Mouse (Mus musculus) CH12.LX (cell line): ENCODE data around the gene Icmt. TPM values are rescaled to one million over a fixed set of nuclear protein-coding genes. Genes with fewer than 3 reads are reported as not detected.
A peak's percentile ranks its signal among the peaks of the same experiment; 100 is the strongest.

Source experiments
- DNase-seq: peaks from one replicate; pipeline ENCODE4 v3.0.0-alpha.2; 2013; ENCODE audit errors: extremely low read depth
- H3K27ac ChIP-seq: 2 replicates; pipeline ENCODE4 v1.5.1; 2012; ENCODE audit warnings: low read depth, mild to moderate bottlenecking, control low read depth, moderate library complexity; ENCODE audit not compliant: insufficient read depth
- H3K27me3 ChIP-seq: replicated peaks from 2 replicates; pipeline ENCODE3; 2012; ENCODE audit warnings: inconsistent platforms
- H3K36me3 ChIP-seq, 2 experiments: replicated peaks in 1 of 2; 2 replicates each; pipeline versions ENCODE3 to v1.6.1; 2012; ENCODE audit warnings: inconsistent platforms in 1 of 2, low read length in 1 of 2, mild to moderate bottlenecking in 1 of 2, mixed read lengths in 1 of 2, moderate library complexity in 1 of 2; ENCODE audit not compliant: control insufficient read depth in 1 of 2, insufficient read depth in 1 of 2
- H3K4me1 ChIP-seq, 2 experiments: 2 replicates each; pipeline ENCODE4 v1.6.1; 2012; ENCODE audit warnings: inconsistent platforms in 1 of 2, moderate library complexity in 1 of 2; ENCODE audit not compliant: insufficient read depth in 2 of 2, control insufficient read depth in 1 of 2
- H3K4me2 ChIP-seq: 2 replicates; pipeline ENCODE4 v1.6.1; 2012; ENCODE audit warnings: low read depth, mild to moderate bottlenecking, control low read depth; ENCODE audit not compliant: poor library complexity, insufficient read depth, severe bottlenecking
- H3K4me3 ChIP-seq, 3 experiments: fragments of 150-350 bp in 1 of 3; sonication (generic) in 1 of 3; replicated peaks in 1 of 3; 2 replicates each; pipeline versions ENCODE3 to v1.5.1; 2011 to 2012; ENCODE audit warnings: low read depth in 2 of 3, low read length in 2 of 3, mild to moderate bottlenecking in 2 of 3, moderate library complexity in 2 of 3, control low read depth in 1 of 3, improper control_type of control experiment in 1 of 3, inconsistent platforms in 1 of 3, mixed read lengths in 1 of 3; ENCODE audit not compliant: poor library complexity in 1 of 3
- H3K79me2 ChIP-seq: replicated peaks from 2 replicates; pipeline ENCODE4 v1.6.1; 2012; ENCODE audit warnings: mild to moderate bottlenecking, moderate library complexity; ENCODE audit not compliant: control insufficient read depth, poor library complexity, insufficient read depth, severe bottlenecking; ENCODE audit errors: extremely low read depth
- H3K9ac ChIP-seq: 2 replicates; pipeline ENCODE4 v1.6.1; 2012; ENCODE audit warnings: low read depth, mild to moderate bottlenecking, control low read depth, moderate library complexity; ENCODE audit not compliant: insufficient read depth
- H3K9me3 ChIP-seq: replicated peaks from 2 replicates; pipeline ENCODE3; 2012; ENCODE audit warnings: low read length, inconsistent platforms, mixed read lengths
- BHLHE40 ChIP-seq: IDR thresholded peaks from 2 replicates; pipeline ENCODE4 v1.6.1; 2011; ENCODE audit warnings: mild to moderate bottlenecking, low read depth, low read length, improper control_type of control experiment
- CHD1 ChIP-seq: IDR thresholded peaks from 2 replicates; pipeline ENCODE4 v1.6.1; 2012; ENCODE audit warnings: low read depth, low read length, improper control_type of control experiment, inconsistent platforms
- CHD2 ChIP-seq: IDR thresholded peaks from 2 replicates; pipeline ENCODE4 v1.6.1; 2011; ENCODE audit warnings: low read length, improper control_type of control experiment
- CTCF ChIP-seq, 2 experiments: IDR thresholded peaks in 1 of 2; conservative IDR thresholded peaks in 1 of 2; 2 replicates each; pipeline ENCODE4 v1.5.1; 2011 to 2012; ENCODE audit warnings: low read depth in 2 of 2, low read length in 2 of 2, improper control_type of control experiment in 1 of 2, inconsistent platforms in 1 of 2, mild to moderate bottlenecking in 1 of 2, moderate library complexity in 1 of 2
- E2F4 ChIP-seq: IDR thresholded peaks from 2 replicates; pipeline ENCODE4 v1.6.1; 2011; ENCODE audit warnings: low read depth, low read length, improper control_type of control experiment; ENCODE audit not compliant: insufficient replicate concordance
- EP300 ChIP-seq: IDR thresholded peaks from 2 replicates; pipeline ENCODE4 v1.6.1; 2011; ENCODE audit warnings: low read length, improper control_type of control experiment
- ETS1 ChIP-seq: conservative IDR thresholded peaks from 2 replicates; pipeline ENCODE4 v1.6.1; 2012; ENCODE audit warnings: low read depth, mild to moderate bottlenecking, inconsistent platforms, low read length, improper control_type of control experiment, moderate library complexity
- GABPA ChIP-seq: IDR thresholded peaks from 2 replicates; pipeline ENCODE4 v1.6.1; 2012; ENCODE audit warnings: low read depth, low read length, improper control_type of control experiment, inconsistent platforms; ENCODE audit not compliant: insufficient replicate concordance
- HCFC1 ChIP-seq: IDR thresholded peaks from 2 replicates; pipeline ENCODE4 v1.6.1; 2012; ENCODE audit warnings: low read depth, mild to moderate bottlenecking, inconsistent platforms, low read length, improper control_type of control experiment
- IRF4 ChIP-seq: IDR thresholded peaks from 2 replicates; pipeline ENCODE4 v1.6.1; 2014; ENCODE audit warnings: low read depth, mild to moderate bottlenecking, inconsistent platforms, low read length, improper control_type of control experiment
- MAFK ChIP-seq: IDR thresholded peaks from 2 replicates; pipeline ENCODE4 v1.6.1; 2011; ENCODE audit warnings: low read length, improper control_type of control experiment; ENCODE audit not compliant: insufficient replicate concordance
- MAZ ChIP-seq: IDR thresholded peaks from 2 replicates; pipeline ENCODE4 v1.6.1; 2012; ENCODE audit warnings: low read depth, mild to moderate bottlenecking, inconsistent platforms, low read length, improper control_type of control experiment, moderate library complexity
- NELFE ChIP-seq: IDR thresholded peaks from 2 replicates; pipeline ENCODE4 v1.6.1; 2011; ENCODE audit warnings: low read depth, low read length, improper control_type of control experiment
- PAX5 ChIP-seq: IDR thresholded peaks from 2 replicates; pipeline ENCODE4 v1.6.1; 2012; ENCODE audit warnings: low read length, inconsistent platforms, mixed read lengths
- RAD21 ChIP-seq: IDR thresholded peaks from 2 replicates; pipeline ENCODE4 v1.6.1; 2011; ENCODE audit warnings: low read depth, mild to moderate bottlenecking, low read length, improper control_type of control experiment, moderate library complexity
- RCOR1 ChIP-seq: conservative IDR thresholded peaks from 2 replicates; pipeline ENCODE4 v1.6.1; 2012; ENCODE audit warnings: low read depth, mild to moderate bottlenecking, inconsistent platforms, low read length, improper control_type of control experiment
- TBP ChIP-seq: conservative IDR thresholded peaks from 2 replicates; pipeline ENCODE4 v1.6.1; 2011; ENCODE audit warnings: low read depth, low read length, improper control_type of control experiment
- TCF12 ChIP-seq: IDR thresholded peaks from 2 replicates; pipeline ENCODE4 v1.6.1; 2014; ENCODE audit warnings: low read depth, mild to moderate bottlenecking, inconsistent platforms, low read length, improper control_type of control experiment
- UBTF ChIP-seq: IDR thresholded peaks from 2 replicates; pipeline ENCODE4 v1.6.1; 2012; ENCODE audit warnings: low read depth, mild to moderate bottlenecking, inconsistent platforms, low read length, improper control_type of control experiment, moderate library complexity
- USF1 ChIP-seq: IDR thresholded peaks from 2 replicates; pipeline ENCODE4 v1.6.1; 2014; ENCODE audit warnings: low read depth, mild to moderate bottlenecking, inconsistent platforms, low read length, improper control_type of control experiment
- ZC3H11A ChIP-seq: IDR thresholded peaks from 2 replicates; pipeline ENCODE4 v1.6.1; 2012; ENCODE audit warnings: low read depth, mild to moderate bottlenecking, inconsistent platforms, low read length, improper control_type of control experiment
- ZMIZ1 ChIP-seq: IDR thresholded peaks from 2 replicates; pipeline ENCODE4 v1.6.1; 2012; ENCODE audit warnings: low read depth, mild to moderate bottlenecking, inconsistent platforms, low read length, improper control_type of control experiment
- ZNF384 ChIP-seq: IDR thresholded peaks from 2 replicates; pipeline ENCODE4 v1.6.1; 2012; ENCODE audit warnings: low read depth, low read length, improper control_type of control experiment, inconsistent platforms
- dilution Hi-C: fragments of 300-500 bp; cut with MboI; formaldehyde crosslinking; loops from 2 replicates; pipeline ENCODE4 v1.14.3; 2020; ENCODE audit warnings: low sequenced_read_pairs; ENCODE audit not compliant: extremely low pct_unique_long_range_greater_than_20kb, extremely low pct_ligation_motif_present
- in situ Hi-C: fragments of 300-500 bp; cut with MboI; formaldehyde crosslinking; loops from 3 replicates; pipeline ENCODE4 v1.14.3; 2019; ENCODE audit warnings: low sequenced_read_pairs, low pct_ligation_motif_present, low pct_unique_long_range_greater_than_20kb, mixed read lengths
- polyA plus RNA-seq: library from polyadenylated mRNA; unstranded; fragments of >175 nt; gene quantifications from 2 replicates; pipeline ENCODE4 v1.2.1, GENCODE M21; 2012; ENCODE audit warnings: low read depth; ENCODE audit not compliant: insufficient read length
- total RNA-seq, 2 experiments: library from RNA; depleted of rRNA; stranded (reverse); fragments of 300-350 nt in 1 of 2; fragments of >200 nt in 1 of 2; gene quantifications; 2 replicates each; pipeline ENCODE4 v1.2.3; 2012 to 2014

The Icmt gene
- total and polyA plus RNA-seq, 3 experiments = 18.5 to 29.8 (median 21.5) TPM

DNA sequence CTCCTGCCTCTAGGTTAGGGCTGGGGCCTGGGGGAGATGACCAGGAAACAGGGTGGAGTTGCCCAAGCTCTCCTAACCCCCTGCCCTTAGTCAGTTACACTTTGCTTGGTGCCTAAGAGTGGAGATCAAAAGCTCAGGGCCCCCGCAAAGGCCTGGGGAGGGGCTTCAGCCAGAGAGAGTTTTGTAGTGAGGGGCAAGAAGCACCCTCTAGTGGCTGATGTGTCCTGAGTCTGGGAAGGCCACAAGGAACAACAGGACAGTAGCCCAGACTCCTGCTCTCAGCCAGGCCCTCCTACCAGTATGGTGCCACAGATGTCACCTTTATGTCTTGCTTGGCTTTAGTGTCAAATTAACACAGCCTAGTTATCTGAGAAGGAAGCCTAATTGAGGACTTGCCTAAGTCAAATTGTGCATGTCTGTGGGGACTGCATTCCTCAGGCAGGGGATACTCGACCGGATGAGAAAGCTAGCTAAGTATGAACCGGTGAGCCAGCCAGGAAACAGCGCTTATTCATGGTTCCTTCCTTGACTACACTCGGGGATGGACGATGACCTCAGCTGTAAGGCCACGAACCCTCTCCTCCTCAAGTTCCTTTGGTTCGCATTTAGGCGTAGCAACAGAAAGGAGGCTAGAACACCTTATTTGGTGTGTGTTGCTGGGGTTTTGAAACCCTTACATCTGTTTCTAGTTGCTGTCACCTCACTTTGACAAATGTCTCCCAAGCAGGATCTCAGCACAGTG lies 2.7 kb upstream of the Icmt start:
- TF ChIP-seq RAD21 = no peak
- no peak for TF ChIP-seq PAX5
- TF ChIP-seq ZC3H11A = no peak
- no peak for TF ChIP-seq MAFK
- TF ChIP-seq CTCF (conservative IDR thresholded peaks at IDR 0.05 in 1 of 2, IDR thresholded peaks at IDR 0.05 in 1 of 2; ENCODE audit: low read depth in 2 of 2, low read length in 2 of 2) = peak in 1 of 2 experiments; percentile 46; a peak in 2 of 4 replicates
- TF ChIP-seq ETS1 = no peak
- no peak for TF ChIP-seq IRF4
- Histone ChIP-seq H3K4me1 (peaks cover 18 to 59% of the 10 kb centered on the region in 2 experiments), H3K4me3 (no peak overlapping the region), H3K79me2 (peaks cover 5% of the 10 kb centered on the region; the same call in 1 of the 2 replicates), H3K36me3 (peaks cover under 1 to 2% of the 10 kb centered on the region in 2 experiments), H3K27me3 (peaks cover 48% of the 10 kb centered on the region), H3K9me3 (no peaks in the 10 kb centered on the region), H3K9ac (no peak overlapping the region), H3K4me2 (no peak overlapping the region), H3K27ac (no peak overlapping the region)
- in situ Hi-C loops = loop anchor here (5.0 to 25.0 kb wide), 3 partner anchors 82 to 1818 kb away; no protein-coding TSS in a partner anchor
- dilution Hi-C loops = no loop called here
- no peak for DNase-seq

DNA sequence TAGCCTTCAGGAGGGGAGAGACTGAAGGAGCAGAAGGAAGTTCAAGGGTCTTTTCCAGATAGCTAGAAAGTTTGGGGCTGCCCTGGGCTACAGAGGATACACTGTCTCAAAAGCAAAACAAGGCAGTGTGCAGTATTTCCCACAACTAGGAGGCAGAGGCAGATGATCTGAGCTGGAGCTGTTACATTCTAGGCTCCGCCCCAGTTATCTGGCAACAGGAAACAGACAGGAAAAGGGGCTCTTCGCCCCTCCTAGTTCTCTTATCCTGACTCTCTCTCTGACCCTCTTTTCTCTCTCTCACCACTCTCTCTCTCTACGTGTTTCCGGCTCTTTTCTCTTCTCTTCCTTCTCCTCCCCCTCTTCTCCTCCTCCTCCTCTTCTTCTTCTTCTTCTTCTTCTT lies 1.1 kb upstream of the Icmt start:
- in situ Hi-C loops = loop anchor here (25.0 kb wide), 1 partner anchor 1816 kb away; no protein-coding TSS in a partner anchor
- no peak overlapping the region for H3K9ac ChIP-seq
- H3K4me3 ChIP-seq = no peak overlapping the region
- no peak overlapping the region for H3K27ac ChIP-seq
- TF ChIP-seq CHD2 (no peak), HCFC1 (peak; percentile 23; the same call in 1 of the 2 replicates)
- peaks cover 13 to 18% of the 10 kb centered on the region in 2 experiments for H3K36me3 ChIP-seq
- H3K27me3 ChIP-seq = peaks cover 33% of the 10 kb centered on the region
- no peak for DNase-seq
- peaks cover 15 to 53% of the 10 kb centered on the region in 2 experiments for H3K4me1 ChIP-seq
- dilution Hi-C loops = no loop called here
- H3K4me2 ChIP-seq = peak overlapping the region; percentile 0; the same call in 1 of the 2 replicates
- peaks cover 5% of the 10 kb centered on the region; the same call in 1 of the 2 replicates for H3K79me2 ChIP-seq
- no peaks in the 10 kb centered on the region for H3K9me3 ChIP-seq

DNA sequence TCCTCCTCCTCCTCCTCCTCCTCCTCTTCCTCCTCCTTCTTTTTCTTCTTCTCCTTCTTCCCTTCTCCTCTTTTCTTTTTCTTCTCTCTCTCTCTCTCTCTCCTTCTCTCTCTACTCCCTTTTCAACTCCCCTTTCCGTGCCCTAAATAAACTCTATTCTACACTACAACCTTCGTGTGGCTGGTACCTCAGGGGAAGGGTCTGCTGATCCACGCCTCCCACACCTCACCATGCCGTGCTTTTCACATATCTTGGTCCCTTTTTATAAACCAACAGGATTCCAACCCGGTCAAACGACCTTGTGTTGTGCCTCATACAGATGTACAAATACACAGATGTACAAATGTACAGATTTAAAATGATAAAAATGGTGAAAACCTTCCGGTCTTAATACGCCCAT lies 656 bp upstream of the Icmt start:
- dilution Hi-C loops = no loop called here
- no peaks in the 10 kb centered on the region for H3K9me3 ChIP-seq

More for the DNA sequence above, 656 bp upstream of the Icmt start:
- no peak for TF ChIP-seq CHD1
- TF ChIP-seq NELFE = no peak
- TF ChIP-seq E2F4 = no peak
- TF ChIP-seq RCOR1 = no peak
- no peak for TF ChIP-seq PAX5
- no peak for TF ChIP-seq ETS1
- no peak for TF ChIP-seq CTCF (conservative IDR thresholded peaks at IDR 0.05 in 1 of 2, IDR thresholded peaks at IDR 0.05 in 1 of 2; ENCODE audit: low read depth in 2 of 2, low read length in 2 of 2)
- TF ChIP-seq USF1 = no peak
- TF ChIP-seq ZMIZ1 = no peak
- no peak for TF ChIP-seq ZNF384
- no peak for TF ChIP-seq CHD2
- TF ChIP-seq BHLHE40 = no peak
- no peak for TF ChIP-seq TBP
- no peak for TF ChIP-seq EP300
- TF ChIP-seq TCF12 = no peak
- no peak for TF ChIP-seq GABPA
- no peak for TF ChIP-seq UBTF
- TF ChIP-seq MAZ = no peak
- Histone ChIP-seq H3K9ac (peak overlapping the region; percentile 80), H3K27me3 (peaks cover 29% of the 10 kb centered on the region), H3K4me3 (peak overlapping the region; percentile 52 to 74 (median 63)), H3K4me2 (peak overlapping the region; percentile 82), H3K79me2 (peaks cover 5% of the 10 kb centered on the region; the same call in 1 of the 2 replicates), H3K36me3 (peaks cover 16 to 22% of the 10 kb centered on the region in 2 experiments), H3K4me1 (peaks cover 11 to 48% of the 10 kb centered on the region in 2 experiments; a peak in 3 of 4 replicates), H3K27ac (no peak overlapping the region)
- DNase-seq = no peak
- in situ Hi-C loops = loop anchor here (25.0 kb wide), 1 partner anchor 1816 kb away; no protein-coding TSS in a partner anchor
